Mouse (Mus musculus) adipose tissue, adult 10 weeks (tissue): ENCODE data around the gene Tmem217. TPM values are rescaled to one million over a fixed set of nuclear protein-coding genes. Genes with fewer than 3 reads are reported as not detected.

Source experiments
- polyA plus RNA-seq: library from polyadenylated mRNA; stranded (reverse); fragments of 350-450 nt; fragmentation: Illumina TruSeq; extraction: RNeasy Lipid Tissue Mini Kit (QIAGEN cat#74804); gene quantifications from one replicate; pipeline ENCODE4 v1.2.3, GENCODE M21; 2014; ENCODE audit warnings: low read depth, low replicate concordance

Gene Tmem217
- polyA plus RNA-seq = 1.1 TPM

GRCm38 (mm10) chr17:29552162-29552732, at the start of gene Tmem217:
Gene Tmem217, minus strand, starts transcription at chr17:29552385.

DNA sequence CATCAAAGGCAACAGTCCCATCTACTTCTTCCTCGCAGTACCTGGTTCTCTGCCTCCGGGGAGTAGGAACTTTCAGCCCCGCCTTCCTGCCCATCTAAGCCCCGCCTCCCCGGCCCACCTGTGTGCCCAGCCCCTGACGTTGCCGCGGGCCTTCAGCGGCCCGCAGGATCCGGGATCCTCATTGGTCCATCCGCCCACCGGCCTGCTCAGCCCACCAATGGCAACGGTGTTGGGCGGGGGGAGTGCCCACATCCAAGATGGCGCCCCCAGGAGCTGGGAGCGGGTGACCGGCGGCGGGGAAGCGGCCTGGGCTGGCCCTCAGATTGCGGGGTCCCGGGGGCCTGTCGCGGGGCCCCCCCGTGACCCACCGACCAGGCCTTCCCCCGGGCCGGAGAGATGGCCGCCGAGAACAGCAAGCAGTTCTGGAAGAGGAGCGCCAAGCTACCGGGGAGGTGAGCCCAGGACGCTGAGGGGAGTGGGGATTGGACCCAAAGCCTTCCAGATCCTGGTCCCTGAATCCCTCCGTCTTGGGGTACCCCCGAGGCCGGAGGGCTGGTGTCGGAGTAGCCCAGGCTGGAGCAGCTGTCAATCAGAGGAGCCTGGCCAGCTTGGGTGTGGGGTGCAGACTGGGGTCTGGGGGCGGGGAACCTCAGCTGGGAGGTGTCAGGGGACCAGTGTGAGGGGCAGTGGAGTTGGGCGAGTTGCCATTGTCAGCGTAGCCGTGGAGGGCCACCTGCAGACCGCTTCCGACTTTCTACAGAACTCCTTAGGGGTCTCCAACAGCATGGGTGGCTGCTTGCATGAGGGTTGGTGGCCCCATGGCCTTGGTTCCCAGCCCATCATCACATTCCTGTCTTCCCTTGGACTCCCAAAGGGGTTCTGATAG, 2.4 kb downstream of the Tmem217 start, which contains the start of the genes Gm17657 and Tbc1d22b:
TSS of gene Gm17657 (minus strand) at position 96 of the 886 bp plus-strand sequence.
TSS of gene Tbc1d22b (plus strand) at position 243 of the 886 bp plus-strand sequence.

GRCm38 (mm10) chr17:29490713-29491581, 61.2 kb downstream of the Tmem217 start, which contains the start of gene Pim1:
Gene Pim1, plus strand, starts transcription at chr17:29490753.

Other genes with a start within 250 kb of the Tmem217 start
- gene Pi16, start 234.7 kb downstream of the Tmem217 start, polyA plus RNA-seq = 35.5 TPM
- 408 TPM for gene Mtch1, start 204.5 kb downstream of the Tmem217 start, polyA plus RNA-seq
- gene Fgd2, start 191.5 kb downstream of the Tmem217 start, polyA plus RNA-seq = 16.1 TPM
- gene Pim1, start 61.6 kb downstream of the Tmem217 start, polyA plus RNA-seq = 13.0 TPM
- not detected for gene Gm17657, start 2.7 kb downstream of the Tmem217 start, polyA plus RNA-seq
- gene Tbc1d22b, start 2.6 kb downstream of the Tmem217 start, polyA plus RNA-seq = 13.8 TPM
- 32.9 TPM for gene Rnf8, start 62.4 kb upstream of the Tmem217 start, polyA plus RNA-seq
- gene Gm28043, start 62.5 kb upstream of the Tmem217 start, polyA plus RNA-seq = 2.2 TPM
- gene Cmtr1, start 108.2 kb upstream of the Tmem217 start, polyA plus RNA-seq = 39.2 TPM
- 8.7 TPM for gene Ccdc167, start 164.7 kb upstream of the Tmem217 start, polyA plus RNA-seq